Mouse (Mus musculus) midbrain, postnatal 0 days (tissue): ENCODE measurements at regions not wholly inside any gene's neighbourhood (a gene's known extent, or its start where the extent isn't known, plus 50 kb on each side); places are given as distances from the start of the nearest gene placed in this dataset.

Experiments used
- ATAC-seq: fragments of 200-750 bp; cut with Nextera tagmentation; 2 replicates; pipeline ENCODE4 v1.8.0; 2017; ENCODE audit warnings: moderate number of reproducible peaks, mild to moderate bottlenecking, moderate TSS enrichment, moderate library complexity; ENCODE audit not compliant: low FRiP score
- DNase-seq: peaks from one replicate; pipeline ENCODE4 v3.0.0-alpha.2; 2015; ENCODE audit warnings: low spot score
- H3K27ac ChIP-seq: fragments of 300-500 bp; sonication (generic); 2 replicates; pipeline ENCODE4 v1.5.1; 2014; ENCODE audit warnings: low read depth, mild to moderate bottlenecking, low read length, mixed read lengths
- H3K27me3 ChIP-seq: fragments of 300-500 bp; sonication (generic); 2 replicates; pipeline ENCODE4 v1.6.1; 2014; ENCODE audit warnings: low read length, control low read depth, mixed read lengths; ENCODE audit not compliant: insufficient read depth
- H3K36me3 ChIP-seq: fragments of 300-500 bp; sonication (generic); 2 replicates; pipeline ENCODE4 v1.6.1; 2014; ENCODE audit warnings: low read length, control low read depth, mixed read lengths; ENCODE audit not compliant: insufficient read depth
- H3K4me1 ChIP-seq: fragments of 300-500 bp; sonication (generic); 2 replicates; pipeline ENCODE4 v1.6.1; 2014; ENCODE audit warnings: mild to moderate bottlenecking, control low read depth, antibody characterized with exemption, low read length, mixed read lengths; ENCODE audit not compliant: insufficient read depth
- H3K4me2 ChIP-seq: fragments of 300-500 bp; sonication (generic); 2 replicates; pipeline ENCODE4 v1.6.1; 2014; ENCODE audit warnings: low read depth, mild to moderate bottlenecking, low read length, mixed read lengths; ENCODE audit not compliant: poor library complexity, severe bottlenecking
- H3K4me3 ChIP-seq: fragments of 300-500 bp; sonication (generic); 2 replicates; pipeline ENCODE4 v1.5.1; 2014; ENCODE audit warnings: low read depth, mild to moderate bottlenecking, low read length, moderate library complexity
- H3K9ac ChIP-seq: fragments of 300-500 bp; sonication (generic); replicated peaks from 2 replicates; pipeline ENCODE4 v1.6.1; 2014; ENCODE audit warnings: mild to moderate bottlenecking, low read length, moderate library complexity, mixed read lengths; ENCODE audit not compliant: poor library complexity, severe bottlenecking
- H3K9me3 ChIP-seq: fragments of 300-500 bp; sonication (generic); 2 replicates; pipeline ENCODE4 v1.6.1; 2016; ENCODE audit warnings: low read length, control low read depth
- CTCF ChIP-seq: IDR thresholded peaks from 2 replicates; pipeline ENCODE4 v1.5.1; 2016; ENCODE audit warnings: antibody characterized with exemption, mild to moderate bottlenecking
- WGBS: fragments of 180-500 bp; shearing (Covaris S2); extraction: QIAGEN DNeasy Blood & Tissue Kit; methylation state at CpG from one replicate; pipeline ENCODE4 v1.1.7; 2014; 5-methylcytosine and 5-hydroxymethylcytosine counted together

DNA sequence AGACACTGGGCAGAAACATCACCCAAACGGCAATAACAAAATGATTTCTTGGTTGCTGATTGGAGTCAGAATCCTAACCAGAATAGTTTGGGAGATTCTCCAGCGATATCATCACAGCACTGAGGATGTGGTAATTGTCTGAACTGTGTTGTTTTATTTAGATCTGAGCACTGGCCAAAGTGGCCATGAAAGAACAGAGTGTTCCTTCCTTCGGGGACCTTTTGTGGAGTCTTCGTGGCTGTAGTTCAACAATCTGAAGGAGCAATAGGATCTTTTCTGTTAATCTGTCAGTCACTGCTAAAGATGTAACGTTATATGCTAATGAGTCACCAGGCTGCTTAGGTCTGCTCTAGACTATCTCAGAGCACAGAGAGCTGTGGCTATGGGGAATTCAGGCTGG, 328.8 kb downstream of the Gxylt1 start:
- Histone ChIP-seq H3K27ac (no peak overlapping the region), H3K27me3 (no peaks in the 10 kb centered on the region), H3K4me3 (no peak overlapping the region), H3K4me2 (no peak overlapping the region), H3K9ac (no peak overlapping the region), H3K9me3 (no peaks in the 10 kb centered on the region), H3K4me1 (peaks cover 4% of the 10 kb centered on the region; the same call in 1 of the 2 replicates), H3K36me3 (no peaks in the 10 kb centered on the region)
- DNase-seq (no peak), ATAC-seq (no peak)
- WGBS: 42% methylated on average over 5 of the region's 5 CpGs
- no peak for TF ChIP-seq CTCF

DNA sequence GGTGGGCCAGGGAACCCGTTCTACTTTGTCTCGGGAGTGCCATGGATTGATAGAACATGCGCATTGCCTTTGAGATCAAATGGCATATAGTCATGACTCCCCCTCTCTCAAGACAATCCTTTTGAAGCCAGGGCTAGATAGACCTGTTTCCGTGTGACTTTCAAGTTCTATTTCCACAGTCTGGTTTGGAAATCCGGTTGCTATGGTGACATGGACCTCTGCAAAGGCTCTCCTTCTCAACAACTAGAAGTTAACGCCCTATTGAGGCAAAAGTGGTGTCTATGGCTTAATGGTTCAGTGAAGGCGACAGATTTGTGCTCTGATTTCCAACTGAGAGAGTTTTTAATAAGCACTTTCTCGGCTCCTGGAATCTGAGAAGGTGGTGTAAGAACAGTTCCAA, 371.2 kb downstream of the Gxylt1 start:
- WGBS: 36% methylated on average over 8 of the region's 8 CpGs
- DNase-seq: peak; percentile 57
- no peak for TF ChIP-seq CTCF
- H3K9me3 ChIP-seq: no peaks in the 10 kb centered on the region
- H3K9ac ChIP-seq: no peak overlapping the region
- no peaks in the 10 kb centered on the region for H3K27me3 ChIP-seq
- H3K4me1 ChIP-seq: no peaks in the 10 kb centered on the region
- no peaks in the 10 kb centered on the region for H3K36me3 ChIP-seq
- no peak overlapping the region for H3K4me2 ChIP-seq
- ATAC-seq: no peak
- H3K27ac ChIP-seq: no peak overlapping the region
- no peak overlapping the region for H3K4me3 ChIP-seq

DNA sequence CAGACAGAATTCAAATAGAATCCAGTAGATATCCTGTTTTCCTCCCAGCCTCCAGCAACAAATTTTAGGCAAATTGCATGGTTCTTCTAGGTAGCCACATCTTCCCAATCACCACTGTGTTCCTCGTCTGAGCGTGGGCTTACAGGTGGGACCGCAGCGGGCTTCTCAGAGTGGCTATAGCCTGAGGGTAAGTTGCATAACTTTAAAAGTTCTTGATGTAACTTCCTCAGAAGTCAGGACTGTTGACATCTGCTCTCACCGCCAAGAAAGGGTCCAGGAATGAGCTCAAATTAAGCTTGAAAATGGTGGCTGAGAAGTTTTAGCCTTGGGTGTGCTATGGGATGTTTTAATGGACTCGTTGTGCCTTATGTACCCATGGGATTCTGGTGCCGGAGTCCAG, 377.7 kb downstream of the Gxylt1 start:
- no peak for ATAC-seq

DNA sequence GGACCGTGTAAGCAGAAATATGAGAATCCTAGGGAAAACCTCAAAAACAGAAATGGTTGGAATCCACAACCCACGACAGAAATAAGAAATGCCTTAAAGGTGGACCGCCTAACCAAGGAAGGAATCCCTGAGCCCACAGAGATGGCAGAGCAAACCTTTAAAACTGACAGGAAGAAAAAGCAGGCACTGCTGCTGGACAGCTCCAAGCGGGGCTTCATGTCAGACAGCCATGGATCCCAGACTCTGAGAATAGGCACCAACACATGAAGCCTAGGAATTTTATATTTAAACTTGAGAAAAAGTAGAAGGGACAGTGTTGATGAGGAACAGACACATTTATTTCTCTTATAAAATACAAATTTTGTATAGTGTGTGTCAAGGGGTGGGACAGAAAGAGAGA, 379.1 kb downstream of the Gxylt1 start:
- Histone ChIP-seq H3K9ac (no peak overlapping the region), H3K27me3 (no peaks in the 10 kb centered on the region), H3K9me3 (no peaks in the 10 kb centered on the region), H3K36me3 (no peaks in the 10 kb centered on the region), H3K4me3 (no peak overlapping the region), H3K4me2 (no peak overlapping the region), H3K27ac (no peak overlapping the region), H3K4me1 (no peaks in the 10 kb centered on the region)
- WGBS: 84% methylated on average over 4 of the region's 4 CpGs
- TF ChIP-seq CTCF: no peak
- DNase-seq (no peak), ATAC-seq (no peak)

More for the DNA sequence above, 377.7 kb downstream of the Gxylt1 start:
- Histone ChIP-seq H3K9ac (no peak overlapping the region), H3K4me3 (no peak overlapping the region), H3K4me2 (no peak overlapping the region), H3K27ac (no peak overlapping the region), H3K27me3 (no peaks in the 10 kb centered on the region), H3K4me1 (no peaks in the 10 kb centered on the region), H3K36me3 (no peaks in the 10 kb centered on the region), H3K9me3 (no peaks in the 10 kb centered on the region)
- WGBS: 95% methylated on average over 7 of the region's 7 CpGs
- TF ChIP-seq CTCF: no peak
- no peak for DNase-seq

DNA sequence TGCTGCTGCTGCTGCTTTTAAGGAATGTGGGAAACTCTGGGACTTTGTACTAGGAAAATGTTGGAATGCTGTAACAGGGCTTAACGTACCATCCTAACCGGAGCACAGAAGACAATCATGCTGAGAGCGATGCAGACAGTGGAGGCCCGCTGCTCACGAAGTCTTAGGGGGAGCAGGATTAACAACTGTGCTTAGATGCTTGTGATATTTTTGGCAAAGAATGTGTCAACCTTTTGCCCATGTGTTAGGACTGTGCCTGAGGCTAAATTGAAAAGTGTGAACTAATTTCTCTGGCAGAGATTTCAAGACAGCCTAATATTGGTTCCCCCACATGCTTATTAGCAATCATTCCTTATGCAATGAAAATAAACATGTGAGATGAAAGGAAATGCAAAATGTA, 398.5 kb downstream of the Gxylt1 start:
- no peak overlapping the region for H3K9ac ChIP-seq
- H3K4me2 ChIP-seq: no peak overlapping the region
- H3K9me3 ChIP-seq: no peaks in the 10 kb centered on the region
- no peak overlapping the region for H3K4me3 ChIP-seq
- no peak overlapping the region for H3K27ac ChIP-seq
- TF ChIP-seq CTCF: no peak
- DNase-seq: no peak
- no peaks in the 10 kb centered on the region for H3K36me3 ChIP-seq
- ATAC-seq: no peak
- H3K27me3 ChIP-seq: no peaks in the 10 kb centered on the region
- 62% methylated on average over 5 of the region's 5 CpGs for WGBS
- H3K4me1 ChIP-seq: no peaks in the 10 kb centered on the region

DNA sequence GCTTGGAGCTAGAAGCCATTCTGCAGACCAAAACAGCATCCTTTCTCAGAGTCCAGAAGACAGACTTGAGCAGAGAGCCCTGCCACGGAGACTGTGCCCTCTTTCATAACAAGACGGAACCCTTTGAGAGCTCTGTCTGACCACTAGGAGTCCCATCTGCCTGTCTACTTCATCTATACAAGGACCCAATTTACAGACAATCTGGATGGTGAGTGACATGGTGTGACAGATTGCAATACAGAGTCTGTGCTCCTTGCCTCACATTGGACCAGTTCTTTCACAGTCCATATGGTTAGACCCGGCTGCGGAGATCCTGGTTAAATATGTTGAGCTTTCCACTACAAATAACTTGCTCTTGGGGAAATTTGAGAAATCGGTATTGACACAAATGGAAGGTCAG, 410.9 kb downstream of the Gxylt1 start:
- DNase-seq: peak; percentile 12

More for the DNA sequence above, 410.9 kb downstream of the Gxylt1 start:
- ATAC-seq: no peak
- Histone ChIP-seq H3K9me3 (no peaks in the 10 kb centered on the region), H3K4me3 (no peak overlapping the region), H3K27ac (no peak overlapping the region), H3K36me3 (no peaks in the 10 kb centered on the region), H3K27me3 (no peaks in the 10 kb centered on the region), H3K4me2 (no peak overlapping the region), H3K9ac (no peak overlapping the region), H3K4me1 (no peaks in the 10 kb centered on the region)
- no peak; the same call in 1 of the 2 replicates for TF ChIP-seq CTCF
- whole genome bisulfite sequencing: 80% methylated on average over 5 of the region's 5 CpGs
